In the genomic region with DNA sequence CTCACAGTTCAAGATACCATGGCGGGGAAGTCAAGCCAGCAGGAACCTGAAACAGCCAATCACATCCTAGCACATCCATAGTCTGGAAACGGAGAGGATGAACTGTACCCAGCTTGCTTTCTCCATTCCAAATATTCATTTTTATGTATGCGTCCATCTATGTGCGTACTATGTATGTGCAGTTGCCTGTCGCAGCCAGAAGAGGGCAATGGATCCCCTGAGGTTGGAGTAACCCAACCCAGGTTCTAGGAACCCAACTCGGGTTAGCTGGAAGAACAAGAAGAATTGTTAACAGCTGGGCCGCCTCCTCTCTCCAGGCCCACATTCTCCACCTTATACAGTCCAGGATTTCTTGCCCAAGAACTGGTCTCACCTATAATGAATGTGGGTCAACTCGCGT, we compare ENCODE assay signal across 30 mouse cellular contexts. TPM values are rescaled to one million over a fixed set of nuclear protein-coding genes. Genes with fewer than 3 reads are reported as not detected.
DNase-seq lines count a peak whose midpoint lies in the region; ATAC-seq and TF ChIP-seq lines count a peak whose summit lies in the region.
"Had no signal": no experiment of that assay in that cellular context is flagged by ENCODE, and none has a peak within 500 bp of the region (broad histone marks: within the 10 kb centered on the region; RNA-seq: fewer than 3 reads in every experiment).

No protein-coding gene starts in this region.

- no peaks in the 10 kb centered on the region for H3K27me3 ChIP-seq in kidney, postnatal 0 days (ENCODE audit: insufficient read depth, low read length)
- no peaks in the 10 kb centered on the region for H3K27me3 ChIP-seq in kidney, embryonic 16.5 days (ENCODE audit: insufficient read depth, low read length)
- H3K27me3 ChIP-seq in CH12.LX (replicated peaks) = no peaks in the 10 kb centered on the region
- no peaks in the 10 kb centered on the region for H3K27me3 ChIP-seq in ES-Bruce4 (ENCODE audit: control insufficient read depth, insufficient read depth, low read length, poor library complexity, severe bottlenecking)
- H3K27me3 ChIP-seq: forebrain, embryonic 15.5 days; heart, embryonic 15.5 days; lung, embryonic 15.5 days; midbrain, embryonic 15.5 days; neural tube, embryonic 15.5 days had no signal

- H3K9ac ChIP-seq in kidney, postnatal 0 days (ENCODE audit: low read depth, low read length) = no peak overlapping the region
- no peak overlapping the region for H3K9ac ChIP-seq in kidney, embryonic 16.5 days (replicated peaks; ENCODE audit: low read length)
- H3K9ac ChIP-seq in CH12.LX (ENCODE audit: insufficient read depth, low read depth) (no peak overlapping the region), ES-Bruce4 (ENCODE audit: low read depth, poor library complexity, severe bottlenecking) (no peak overlapping the region)
- H3K9ac ChIP-seq: forebrain, embryonic 15.5 days; heart, embryonic 15.5 days; lung, embryonic 15.5 days; midbrain, embryonic 15.5 days; neural tube, embryonic 15.5 days had no signal

- DNase-seq in kidney, postnatal 0 days (ENCODE audit: low spot score) = no peak
- peak; percentile 16 for DNase-seq in CH12.LX (ENCODE audit: extremely low read depth)
- peak; percentile 45 for DNase-seq in ZHBTc4 (ENCODE audit: low read depth, low spot score)
- DNase-seq in frontal cortex, adult 2 months (ENCODE audit: extremely low spot score in 1 of 2, low spot score in 1 of 2) = no peak
- no peak for DNase-seq in cerebellum, adult 18-20 months
- DNase-seq: adrenal gland, postnatal 14 days; cerebellum, adult 11-12 months; cerebellum, postnatal 14 days; gastrocnemius, postnatal 14 days; heart, adult 11 months; kidney, adult 9 months; kidney, postnatal 25 days; layer of hippocampus, postnatal 36 days; liver; retina, postnatal 1 day; right cerebral cortex, postnatal 14 days; thymus, postnatal 14 days had no signal

- TF ChIP-seq EP300 in CH12.LX (IDR thresholded peaks at IDR 0.05; ENCODE audit: low read length) (no peak), ES-Bruce4 (IDR thresholded peaks at IDR 0.05; ENCODE audit: insufficient read depth, low read depth, low read length) (no peak)

- H3K4me3 ChIP-seq in kidney, postnatal 0 days (replicated peaks; ENCODE audit: low read depth, low read length) = no peak overlapping the region
- H3K4me3 ChIP-seq in kidney, embryonic 16.5 days (ENCODE audit: low read length) = no peak overlapping the region
- H3K4me3 ChIP-seq in CH12.LX (replicated peaks in 1 of 3; ENCODE audit: low read depth in 2 of 3, low read length in 2 of 3, poor library complexity in 1 of 3) = no peak overlapping the region
- H3K4me3 ChIP-seq in ES-Bruce4 (ENCODE audit: low read depth, low read length) = no peak overlapping the region
- H3K4me3 ChIP-seq: forebrain, embryonic 15.5 days; heart, embryonic 10.5 days; heart, embryonic 15.5 days; lung, embryonic 15.5 days; midbrain, embryonic 10.5 days; midbrain, embryonic 15.5 days; neural tube, embryonic 15.5 days had no signal

- no peaks in the 10 kb centered on the region for H3K4me1 ChIP-seq in kidney, postnatal 0 days (replicated peaks; ENCODE audit: insufficient read depth, low read length)
- H3K4me1 ChIP-seq in kidney, embryonic 16.5 days (ENCODE audit: insufficient read depth, low read length) = no peaks in the 10 kb centered on the region
- H3K4me1 ChIP-seq in CH12.LX (ENCODE audit: control insufficient read depth in 1 of 2, insufficient read depth in 2 of 2) (no peaks in the 10 kb centered on the region), ES-Bruce4 (ENCODE audit: control insufficient read depth, insufficient read depth, low read length) (no peaks in the 10 kb centered on the region)
- H3K4me1 ChIP-seq: forebrain, embryonic 15.5 days; heart, embryonic 10.5 days; heart, embryonic 15.5 days; lung, embryonic 15.5 days; midbrain, embryonic 10.5 days; midbrain, embryonic 15.5 days had no signal

- no peak overlapping the region for H3K27ac ChIP-seq in kidney, postnatal 0 days
- no peak overlapping the region for H3K27ac ChIP-seq in kidney, embryonic 16.5 days (ENCODE audit: low read length)
- H3K27ac ChIP-seq in CH12.LX (ENCODE audit: insufficient read depth, low read depth) = no peak overlapping the region
- H3K27ac ChIP-seq in ES-Bruce4 (ENCODE audit: insufficient read depth, low read length) = no peak overlapping the region
- H3K27ac ChIP-seq: forebrain, embryonic 15.5 days; heart, embryonic 10.5 days; heart, embryonic 15.5 days; lung, embryonic 15.5 days; midbrain, embryonic 10.5 days; midbrain, embryonic 15.5 days; neural tube, embryonic 15.5 days had no signal

- TF ChIP-seq RAD21 in CH12.LX (IDR thresholded peaks at IDR 0.05; ENCODE audit: low read depth, low read length) = peak; percentile 22

- no peak for ATAC-seq in kidney, postnatal 0 days (replicated peaks; ENCODE audit: low FRiP score, low read depth)
- no peak for ATAC-seq in kidney, embryonic 16.5 days (ENCODE audit: low FRiP score, low TSS enrichment)
- ATAC-seq: forebrain, embryonic 15.5 days; hindbrain, embryonic 16.5 days; intestine, embryonic 16.5 days; midbrain, embryonic 15.5 days had no signal

- in situ Hi-C loops in CH12.LX (cut with MboI; ENCODE audit: low pct_ligation_motif_present, low pct_unique_long_range_greater_than_20kb, low sequenced_read_pairs) = no loop called here

- dilution Hi-C loops in CH12.LX (cut with MboI; ENCODE audit: extremely low pct_ligation_motif_present, extremely low pct_unique_long_range_greater_than_20kb, low sequenced_read_pairs) = no loop called here

- TF ChIP-seq POLR2A in CH12.LX (IDR thresholded peaks at IDR 0.05; ENCODE audit: low read depth, low read length) (no peak), ES-Bruce4 (IDR thresholded peaks at IDR 0.05; ENCODE audit: insufficient read depth, low read length) (no peak)

- no peaks in the 10 kb centered on the region for H3K79me2 ChIP-seq in CH12.LX (replicated peaks; ENCODE audit: control insufficient read depth, extremely low read depth, insufficient read depth, poor library complexity, severe bottlenecking)

- H3K4me2 ChIP-seq in kidney, postnatal 0 days (ENCODE audit: low read length) = no peak overlapping the region
- H3K4me2 ChIP-seq in kidney, embryonic 16.5 days (replicated peaks; ENCODE audit: low read depth, low read length) = no peak overlapping the region
- H3K4me2 ChIP-seq in CH12.LX (ENCODE audit: insufficient read depth, low read depth, poor library complexity, severe bottlenecking) = no peak overlapping the region
- H3K4me2 ChIP-seq: forebrain, embryonic 15.5 days; heart, embryonic 15.5 days; lung, embryonic 15.5 days; midbrain, embryonic 15.5 days; neural tube, embryonic 15.5 days had no signal

- no peaks in the 10 kb centered on the region for H3K36me3 ChIP-seq in kidney, postnatal 0 days (ENCODE audit: insufficient read depth, low read length)
- no peaks in the 10 kb centered on the region for H3K36me3 ChIP-seq in kidney, embryonic 16.5 days (ENCODE audit: insufficient read depth, low read length)
- no peaks in the 10 kb centered on the region for H3K36me3 ChIP-seq in CH12.LX (replicated peaks in 1 of 2; ENCODE audit: control insufficient read depth in 1 of 2, insufficient read depth in 1 of 2, low read length in 1 of 2)
- H3K36me3 ChIP-seq in ES-Bruce4 (ENCODE audit: control insufficient read depth, insufficient read depth, low read length, poor library complexity, severe bottlenecking) = no peaks in the 10 kb centered on the region
- H3K36me3 ChIP-seq: forebrain, embryonic 15.5 days; heart, embryonic 10.5 days; heart, embryonic 15.5 days; lung, embryonic 15.5 days; midbrain, embryonic 10.5 days; midbrain, embryonic 15.5 days; neural tube, embryonic 15.5 days had no signal

- WGBS in kidney, postnatal 0 days = 93% methylated on average over 9 of the region's 9 CpGs
- WGBS in kidney, embryonic 16.5 days = 96% methylated on average over 9 of the region's 9 CpGs

- no peaks in the 10 kb centered on the region for H3K9me3 ChIP-seq in kidney, postnatal 0 days (replicated peaks; ENCODE audit: low read length)
- no peaks in the 10 kb centered on the region for H3K9me3 ChIP-seq in kidney, embryonic 16.5 days (ENCODE audit: low read length)
- H3K9me3 ChIP-seq in CH12.LX (replicated peaks; ENCODE audit: low read length) (peaks cover 2% of the 10 kb centered on the region), ES-Bruce4 (replicated peaks; ENCODE audit: control insufficient read depth, insufficient read depth, low read length, poor library complexity, severe bottlenecking) (no peaks in the 10 kb centered on the region)
- H3K9me3 ChIP-seq: forebrain, embryonic 15.5 days; heart, embryonic 10.5 days; heart, embryonic 15.5 days; lung, embryonic 15.5 days; midbrain, embryonic 10.5 days; midbrain, embryonic 15.5 days; neural tube, embryonic 15.5 days had no signal

- TF ChIP-seq CTCF in kidney, postnatal 0 days (IDR thresholded peaks at IDR 0.05; ENCODE audit: low read depth) = 0 out of 2 replicates have a peak, but pooled peaks have one; percentile 18
- peak in 1 of 2 experiments; percentile 34; a peak in 2 of 4 replicates for TF ChIP-seq CTCF in CH12.LX (conservative IDR thresholded peaks at IDR 0.05 in 1 of 2, IDR thresholded peaks at IDR 0.05 in 1 of 2; ENCODE audit: low read depth in 2 of 2, low read length in 2 of 2)
- TF ChIP-seq CTCF in ES-Bruce4 (IDR thresholded peaks at IDR 0.05; ENCODE audit: low read depth, low read length) = peak; percentile 15

TF ChIP-seq in CH12.LX, 34 proteins besides CTCF, POLR2A, EP300 and RAD21:
- TF ChIP-seq NRF1 (IDR thresholded peaks at IDR 0.05; ENCODE audit: low read depth, low read length) (no peak), SMC3 (IDR thresholded peaks at IDR 0.05; ENCODE audit: low read depth, low read length) (peak; percentile 30; the same call in 1 of the 2 replicates)
TF ChIP-seq in CH12.LX: peak in this region for 1.

RNA-seq across cellular contexts. Expression of a gene that starts 31.1 kb away (rescaled TPM):
- polyA plus RNA-seq in kidney, postnatal 0 days (2015; fragmentation: Nextera tagmentation; extraction: Ambion mirVana) = 0.59 and 0.66 TPM in 2 replicates
- polyA plus RNA-seq in kidney, embryonic 16.5 days (2015; fragmentation: Nextera tagmentation; extraction: Ambion mirVana) = 0.85 and 1.2 TPM in 2 replicates
- total RNA-seq in CH12.LX (2012; rRNA removed) (not detected in 2 replicates), CH12.LX (2014; rRNA removed) (not detected in 2 replicates)
- polyA plus RNA-seq in CH12.LX (2012; ENCODE audit: insufficient read length, low read depth) (0.04 TPM in 1 of 2 replicates, not detected in the other), ES-Bruce4 (2011; ENCODE audit: insufficient read depth, insufficient read length, low read depth, missing spikeins) (0.20 TPM in 1 of 2 replicates, not detected in the other)
- polyA plus RNA-seq in frontal cortex, adult 2 months (2012; rRNA removed) = 26.9 and 37.7 TPM in 2 replicates
- total RNA-seq: heart, postnatal 25 days had no signal
- polyA plus RNA-seq: CD4-positive, CD25-positive, alpha-beta regulatory T cell, adult 4 months had no signal

Comparison
In these comparisons a context has a peak if more than half of its experiments do, and no peak if none do; other contexts are left out.
1. DNase-seq: peak in CH12.LX (single experiment) and ZHBTc4 (single experiment); none in kidney, postnatal 0 days (single experiment), frontal cortex, adult 2 months (0 of 2) and cerebellum, adult 18-20 months (0 of 2).
2. RNA of a gene that starts 31.1 kb away (polyA plus RNA-seq): 26.9 to 37.7 TPM in frontal cortex, adult 2 months; 0.85 to 1.2 TPM in kidney, embryonic 16.5 days, 0.59 to 0.66 TPM in kidney, postnatal 0 days, 0.04 TPM in CH12.LX and 0.20 TPM in ES-Bruce4; every median in the first group is over 10 times any median in the second.